Mouse (Mus musculus) stomach, postnatal 0 days (tissue): ENCODE data around the gene Dyrk1a.

Source experiments
- CTCF ChIP-seq: IDR thresholded peaks from 2 replicates; pipeline ENCODE4 v1.5.1; 2016; ENCODE audit warnings: antibody characterized with exemption, low read depth, mild to moderate bottlenecking, moderate library complexity
- EP300 ChIP-seq: optimal IDR thresholded peaks from 2 replicates; pipeline ENCODE3; 2016; ENCODE audit warnings: antibody characterized with exemption

- TF ChIP-seq CTCF: no peak
- no peak for TF ChIP-seq EP300
Observed at GRCm38 (mm10) chr16:94575757-94576156, 5.9 kb downstream of the Dyrk1a start.
